Mouse (Mus musculus) megakaryocyte-erythroid progenitor cell, adult 5-6 weeks (primary cell): ENCODE measurements around the gene Bckdhb. TPM values are rescaled to one million over a fixed set of nuclear protein-coding genes. Genes with fewer than 3 reads are reported as not detected.

Experiments used
- total RNA-seq, 2 experiments: library from RNA; stranded (forward) in 1 of 2; stranded (reverse) in 1 of 2; fragments of 200-1000, 215-1000 nt in 1 of 2; fragments of >200 nt in 1 of 2; fragmentation: Nextera tagmentation in 1 of 2; gene quantifications; 2 replicates each; pipeline ENCODE4 v1.2.3; 2014 to 2017

The Bckdhb gene
- total RNA-seq, 2 experiments from 2014 or later, result 13.8 to 40.7 TPM

Other genes starting within 250 kb of the Bckdhb start
- gene Elovl4, start 118.9 kb upstream of the Bckdhb start, total RNA-seq (2014; fragmentation: Nextera tagmentation), result not detected in 2 replicates
- 0.23 TPM in 1 of 2 replicates, not detected in the other for gene Elovl4, start 118.9 kb upstream of the Bckdhb start, total RNA-seq (2017)
- gene Ttk, start 90.5 kb upstream of the Bckdhb start, total RNA-seq (2014; fragmentation: Nextera tagmentation), result 27.4 and 37.6 TPM in 2 replicates
- gene Ttk, start 90.5 kb upstream of the Bckdhb start, total RNA-seq (2017), result 37.7 and 46.8 TPM in 2 replicates